Mouse (Mus musculus) hindbrain, embryonic 12.5 days (tissue): ENCODE data around the gene Mrps2. TPM values are rescaled to one million over a fixed set of nuclear protein-coding genes. Genes with fewer than 3 reads are reported as not detected.
"Not testable (repeated sequence)": the region's sequence is repeated elsewhere in the genome, so short reads cannot be mapped to it uniquely, and the experiment has no call there.

Experiments
- ATAC-seq: fragments of 200-750 bp; cut with Nextera tagmentation; 2 replicates; pipeline ENCODE4 v1.8.0; 2017; ENCODE audit warnings: moderate TSS enrichment; ENCODE audit not compliant: low FRiP score
- H3K27ac ChIP-seq: fragments of 300-500 bp; sonication (generic); 2 replicates; pipeline ENCODE4 v1.5.1; 2016; ENCODE audit warnings: mild to moderate bottlenecking
- H3K27me3 ChIP-seq: fragments of 300-500 bp; sonication (generic); 2 replicates; pipeline ENCODE4 v1.6.1; 2016; ENCODE audit warnings: mild to moderate bottlenecking
- H3K36me3 ChIP-seq: fragments of 300-500 bp; sonication (generic); 2 replicates; pipeline ENCODE4 v1.6.1; 2016; ENCODE audit warnings: mild to moderate bottlenecking
- H3K4me1 ChIP-seq: fragments of 300-500 bp; sonication (generic); 2 replicates; pipeline ENCODE4 v1.6.1; 2016
- H3K4me2 ChIP-seq: fragments of 300-500 bp; sonication (generic); replicated peaks from 2 replicates; pipeline ENCODE4 v1.6.1; 2016; ENCODE audit warnings: mild to moderate bottlenecking
- H3K4me3 ChIP-seq: fragments of 300-500 bp; sonication (generic); 2 replicates; pipeline ENCODE4 v1.5.1; 2016; ENCODE audit warnings: mild to moderate bottlenecking
- H3K9ac ChIP-seq: fragments of 300-500 bp; sonication (generic); 2 replicates; pipeline ENCODE4 v1.6.1; 2016; ENCODE audit warnings: mild to moderate bottlenecking, moderate library complexity
- H3K9me3 ChIP-seq: fragments of 300-500 bp; sonication (generic); replicated peaks from 2 replicates; pipeline ENCODE4 v1.6.1; 2016; ENCODE audit warnings: mild to moderate bottlenecking
- WGBS: fragments of 180-500 bp; shearing (Covaris S2); methylation state at CpG from one replicate; pipeline ENCODE4 v1.1.7; 2016; 5-methylcytosine and 5-hydroxymethylcytosine counted together
- polyA plus RNA-seq: library from polyadenylated mRNA; unstranded; fragments of >200 nt; fragmentation: Nextera tagmentation; extraction: Ambion mirVana; gene quantifications from 2 replicates; pipeline ENCODE4 v1.2.1, GENCODE M21; 2016

Mrps2 gene
- polyA plus RNA-seq, 1 experiment from 2014 or later, result 54.3 TPM

DNA sequence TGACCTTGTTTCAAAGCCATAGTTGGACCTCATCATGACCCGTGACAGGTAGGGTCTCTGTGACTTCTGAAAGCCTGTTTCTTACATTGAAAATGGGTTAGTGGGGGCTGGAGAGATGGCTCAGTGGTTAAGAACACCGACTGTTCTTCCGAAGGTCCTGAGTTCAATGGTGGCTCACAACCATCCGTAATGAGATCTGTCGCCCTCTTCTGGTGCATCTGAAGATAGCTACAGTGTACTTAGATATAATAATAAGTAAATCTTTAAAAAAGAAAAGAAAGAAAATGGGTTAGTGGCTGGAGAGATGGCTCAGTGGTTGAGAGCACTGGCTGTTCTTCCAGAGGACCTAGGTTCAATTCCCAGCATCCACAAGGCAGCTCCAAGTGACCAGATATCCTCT lies 43.7 kb downstream of the Mrps2 start:
- H3K4me1 ChIP-seq, result peaks cover 23% of the 10 kb centered on the region
- 49% methylated on average over 5 of the region's 5 CpGs for WGBS
- not testable (repeated sequence) for H3K4me2 ChIP-seq, H3K9me3 ChIP-seq, H3K27ac ChIP-seq, H3K27me3 ChIP-seq, H3K9ac ChIP-seq, ATAC-seq, H3K36me3 ChIP-seq, H3K4me3 ChIP-seq

DNA sequence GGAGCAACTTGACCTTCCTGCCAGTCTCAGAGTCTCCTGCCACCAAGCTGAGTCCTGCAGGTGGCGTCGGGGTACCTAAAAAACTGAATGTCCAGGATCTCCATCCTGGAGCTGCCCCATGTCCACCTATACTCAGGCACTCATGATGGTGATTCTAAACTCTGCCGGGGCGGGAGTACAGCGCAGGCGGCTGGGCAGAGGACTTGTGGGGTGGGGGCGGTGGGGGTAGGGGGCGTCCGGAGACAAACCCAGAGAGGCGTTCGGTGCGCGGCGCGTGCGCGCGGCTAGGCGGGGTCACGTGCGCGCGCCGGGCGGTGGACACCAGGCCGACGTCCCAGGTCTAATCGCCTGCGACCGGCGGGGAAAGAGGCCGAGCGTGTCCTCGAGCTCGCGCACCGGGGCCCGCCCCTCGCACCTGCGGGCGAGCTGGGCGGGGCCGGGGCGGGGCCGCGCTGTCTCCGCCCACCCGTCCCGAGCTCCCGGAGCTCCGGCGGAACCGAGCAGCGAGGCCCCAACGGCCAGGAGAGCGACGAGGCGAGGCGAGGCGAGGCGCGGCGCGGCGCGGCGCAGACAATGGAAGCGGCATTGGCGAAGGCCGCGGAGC lies 45.0 kb downstream of the Mrps2 start, which contains the start of gene Ralgds:
TSS of gene Ralgds (plus strand) at position 328 of the 604 bp plus-strand sequence.
- WGBS, result 0% methylated on average over 57 of the region's 71 CpGs
- Histone ChIP-seq H3K9ac (peak within 1 kb of the TSS; percentile 95), H3K27me3 (no peaks in the 10 kb centered on the region), H3K4me1 (peaks cover 36% of the 10 kb centered on the region), H3K4me2 (peak within 1 kb of the TSS; percentile 79), H3K4me3 (peak within 1 kb of the TSS; percentile 85), H3K9me3 (no peaks in the 10 kb centered on the region), H3K27ac (peak within 1 kb of the TSS; percentile 93), H3K36me3 (peaks cover 5% of the 10 kb centered on the region)
- ATAC-seq, result peak; percentile 62

DNA sequence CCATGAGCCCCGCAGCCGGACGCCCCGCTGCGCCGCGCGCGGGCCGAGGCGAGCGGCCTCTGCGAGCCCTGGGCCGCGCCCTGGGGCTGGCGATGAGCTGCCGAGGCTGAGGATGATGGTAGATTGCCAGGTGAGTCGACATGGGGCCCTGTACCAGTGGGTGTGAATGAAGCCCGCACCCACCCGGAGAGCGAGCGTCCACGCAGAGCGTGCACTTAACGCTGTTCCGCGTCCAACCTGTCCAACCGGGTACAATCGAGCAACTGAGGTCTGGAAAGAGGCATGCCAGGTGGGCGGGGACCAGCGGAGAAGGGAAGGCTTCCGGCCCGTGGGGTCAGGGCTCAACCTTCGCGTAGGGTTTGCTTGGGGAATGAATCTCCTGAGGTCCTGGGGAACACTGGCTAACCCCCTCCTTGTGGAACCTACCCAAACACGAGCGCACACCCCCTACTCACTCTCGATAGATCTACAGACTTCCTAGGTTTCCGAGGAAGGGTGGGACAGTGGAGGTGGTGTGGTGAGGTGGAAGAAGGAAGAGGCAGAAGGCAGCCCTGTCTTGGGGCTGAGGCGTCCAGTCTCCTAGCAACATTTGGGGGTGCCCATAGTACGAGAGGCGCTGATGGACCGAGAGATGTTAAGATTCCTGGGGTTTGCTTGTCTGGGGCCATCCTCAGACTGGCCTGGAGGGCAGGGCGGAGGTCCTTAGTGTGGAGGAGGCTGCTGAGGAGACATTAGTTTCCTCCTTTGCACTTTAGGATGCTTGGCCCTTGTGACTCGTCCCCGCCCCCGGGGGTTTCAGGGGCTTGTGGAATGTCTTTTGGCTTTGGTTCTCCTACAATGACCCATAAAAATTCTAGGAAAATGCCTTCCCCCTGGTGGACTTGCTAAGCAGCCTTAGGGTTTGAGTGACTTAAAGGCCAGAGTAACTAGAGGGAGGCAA lies 45.8 kb downstream of the Mrps2 start:
- Histone ChIP-seq H3K9me3 (no peaks in the 10 kb centered on the region), H3K4me3 (peak overlapping the region; percentile 85), H3K27ac (peak overlapping the region; percentile 93), H3K27me3 (no peaks in the 10 kb centered on the region), H3K36me3 (peaks cover 5% of the 10 kb centered on the region), H3K9ac (peak overlapping the region; percentile 95), H3K4me2 (peak overlapping the region; percentile 79), H3K4me1 (peaks cover 44% of the 10 kb centered on the region)
- peak; percentile 39 for ATAC-seq
- WGBS, result 6% methylated on average over 47 of the region's 47 CpGs

DNA sequence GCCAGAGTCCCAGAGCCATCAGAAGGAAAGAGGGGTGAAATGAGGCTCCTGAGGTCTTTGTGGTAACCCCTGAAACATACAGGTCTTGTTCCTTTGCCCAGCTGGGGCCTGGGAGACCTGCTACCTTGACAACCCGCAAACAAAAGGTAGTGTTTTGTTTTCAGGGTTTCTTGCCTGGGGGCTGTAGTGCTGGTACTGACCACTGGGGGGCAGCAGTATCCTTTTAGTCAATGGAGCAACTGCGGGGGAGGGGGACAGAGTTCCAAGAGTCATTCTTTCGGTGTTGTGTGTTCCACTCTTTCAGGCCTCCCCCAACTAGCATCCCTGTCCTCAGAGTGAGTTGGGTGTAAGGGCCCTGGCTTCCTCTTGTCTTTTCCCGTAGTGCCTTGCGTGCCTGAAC lies 46.6 kb downstream of the Mrps2 start:
- H3K36me3 ChIP-seq, result peaks cover 5% of the 10 kb centered on the region
- H3K9ac ChIP-seq, result peak overlapping the region; percentile 95
- peaks cover 52% of the 10 kb centered on the region for H3K4me1 ChIP-seq
- 17% methylated on average over 5 of the region's 5 CpGs for WGBS
- peak overlapping the region; percentile 79 for H3K4me2 ChIP-seq
- ATAC-seq, result no peak
- H3K9me3 ChIP-seq, result no peaks in the 10 kb centered on the region
- peak overlapping the region; percentile 93; the same call in 1 of the 2 replicates for H3K27ac ChIP-seq
- no peaks in the 10 kb centered on the region for H3K27me3 ChIP-seq
- peak overlapping the region; percentile 85 for H3K4me3 ChIP-seq

DNA sequence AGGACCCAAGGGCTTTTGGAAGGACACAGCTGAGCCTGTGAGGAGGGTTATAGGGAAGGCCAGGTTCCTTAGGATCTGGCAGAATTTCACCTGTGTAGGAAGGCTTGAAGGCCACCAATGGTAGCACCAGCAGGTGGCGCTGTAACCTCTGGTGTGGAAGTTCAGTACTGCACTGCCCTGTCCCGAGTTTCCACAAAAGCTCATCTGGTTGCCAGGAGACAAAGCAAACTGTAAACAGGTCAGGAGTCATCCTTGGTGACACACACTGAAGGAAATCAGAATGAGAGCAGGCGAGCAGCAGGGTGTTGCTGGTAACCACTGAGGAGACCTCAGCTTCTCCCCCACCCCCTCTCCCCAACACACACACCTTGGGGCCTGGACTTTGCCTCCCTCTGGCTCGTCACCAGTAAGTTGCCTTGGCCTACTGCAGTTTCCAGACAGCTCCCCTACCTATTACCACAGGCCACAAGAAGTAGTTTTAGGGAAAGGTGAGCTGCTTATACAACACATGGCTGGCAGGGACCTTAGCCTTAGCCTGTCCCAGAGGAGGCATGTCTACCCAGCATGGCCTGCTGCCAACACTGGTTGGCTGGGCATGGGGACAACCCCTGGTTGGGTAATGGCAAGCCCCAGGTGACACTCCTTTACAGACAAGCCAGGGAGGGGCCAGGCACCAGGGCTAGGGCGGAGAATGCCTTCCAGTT lies 49.5 kb downstream of the Mrps2 start:
- H3K9ac ChIP-seq, result no peak overlapping the region

DNA sequence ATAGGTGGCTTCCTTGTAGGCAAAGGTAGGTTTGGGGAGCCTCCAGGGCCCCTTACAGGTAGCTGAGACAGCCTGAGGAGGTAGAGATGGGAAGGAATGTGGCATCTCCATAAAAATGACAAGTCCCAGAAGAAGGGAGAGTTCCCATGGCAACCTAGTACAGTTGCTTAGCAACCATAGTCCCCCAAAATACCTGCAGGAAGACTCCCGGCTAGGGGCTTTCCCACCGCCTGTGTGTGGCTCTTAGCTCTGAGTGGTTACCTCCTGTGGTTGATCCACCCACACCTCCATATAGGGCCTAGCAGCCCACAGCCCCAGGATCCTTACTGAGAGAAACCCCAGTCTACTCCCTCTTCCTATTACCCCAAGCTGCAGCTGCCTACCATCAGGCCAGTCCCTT lies 50.4 kb downstream of the Mrps2 start:
- H3K27ac ChIP-seq, result peak overlapping the region; percentile 25

More for the DNA sequence above, 49.5 kb downstream of the Mrps2 start:
- Histone ChIP-seq H3K4me2 (no peak overlapping the region), H3K4me3 (no peak overlapping the region), H3K36me3 (peaks cover 5% of the 10 kb centered on the region), H3K27me3 (no peaks in the 10 kb centered on the region), H3K4me1 (peaks cover 70% of the 10 kb centered on the region), H3K9me3 (no peaks in the 10 kb centered on the region), H3K27ac (no peak overlapping the region)
- ATAC-seq, result no peak
- WGBS, result 41% methylated on average over 5 of the region's 5 CpGs

DNA sequence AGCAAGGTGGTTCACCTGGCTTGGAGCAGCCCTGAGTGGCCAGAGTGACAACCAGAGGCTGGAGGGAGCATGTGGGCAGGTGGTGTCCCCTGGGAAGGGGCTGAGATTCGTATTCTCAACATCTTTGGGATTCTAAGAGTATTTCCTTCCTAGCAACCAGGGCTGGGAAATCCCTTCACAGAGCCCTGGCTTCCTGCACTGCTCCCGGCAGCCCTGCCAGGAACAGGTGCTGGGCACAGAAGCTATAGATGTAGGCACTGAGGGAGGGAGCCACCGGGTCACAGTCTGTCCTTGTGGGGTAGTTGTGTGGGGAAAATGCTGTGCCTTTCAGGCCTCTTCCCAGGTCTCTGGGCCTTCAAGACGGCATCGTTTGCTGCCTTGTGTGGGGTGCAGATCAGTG lies 52.7 kb downstream of the Mrps2 start:
- H3K9ac ChIP-seq, result no peak overlapping the region

More for the DNA sequence above, 50.4 kb downstream of the Mrps2 start:
- Histone ChIP-seq H3K9me3 (no peaks in the 10 kb centered on the region), H3K4me2 (peak overlapping the region; percentile 8; the same call in 1 of the 2 replicates), H3K4me1 (peaks cover 72% of the 10 kb centered on the region), H3K36me3 (peaks cover 5% of the 10 kb centered on the region), H3K27me3 (no peaks in the 10 kb centered on the region), H3K4me3 (no peak overlapping the region), H3K9ac (peak overlapping the region; percentile 13; the same call in 1 of the 2 replicates)
- no peak for ATAC-seq
- 22% methylated on average over 2 of the region's 2 CpGs for WGBS

More for the DNA sequence above, 52.7 kb downstream of the Mrps2 start:
- 70% methylated on average over 5 of the region's 5 CpGs for WGBS
- no peaks in the 10 kb centered on the region for H3K27me3 ChIP-seq
- H3K4me3 ChIP-seq, result no peak overlapping the region
- H3K27ac ChIP-seq, result no peak overlapping the region
- peaks cover 80% of the 10 kb centered on the region for H3K4me1 ChIP-seq
- no peak overlapping the region for H3K4me2 ChIP-seq
- no peak for ATAC-seq
- peaks cover 5% of the 10 kb centered on the region for H3K36me3 ChIP-seq
- H3K9me3 ChIP-seq, result no peaks in the 10 kb centered on the region

Other genes starting within 250 kb of the Mrps2 start
- gene Ppp1r26, start 21.3 kb upstream of the Mrps2 start, polyA plus RNA-seq, result 10.0 and 10.6 TPM in 2 replicates
- gene 1700007K13Rik, start 1.7 kb upstream of the Mrps2 start, polyA plus RNA-seq, result 3.7 and 4.0 TPM in 2 replicates
- 0.67 and 0.72 TPM in 2 replicates for gene Gbgt1, start 28.8 kb downstream of the Mrps2 start, polyA plus RNA-seq
- gene Gm10134, start 38.0 kb downstream of the Mrps2 start, polyA plus RNA-seq, result 1.8 and 2.8 TPM in 2 replicates
- gene Ralgds, start 45.1 kb downstream of the Mrps2 start, polyA plus RNA-seq, result 96.7 and 108 TPM in 2 replicates
- gene Cel, start 95.3 kb downstream of the Mrps2 start, polyA plus RNA-seq, result not detected in 2 replicates
- gene Gtf3c5, start 115.7 kb downstream of the Mrps2 start, polyA plus RNA-seq, result 50.0 and 50.5 TPM in 2 replicates
- 1.2 and 1.3 TPM in 2 replicates for gene Gfi1b, start 153.9 kb downstream of the Mrps2 start, polyA plus RNA-seq
- 32.1 and 32.4 TPM in 2 replicates for gene Tsc1, start 173.2 kb downstream of the Mrps2 start, polyA plus RNA-seq
- 2.1 and 3.8 TPM in 2 replicates for gene Spaca9, start 231.7 kb downstream of the Mrps2 start, polyA plus RNA-seq
- gene Ak8, start 232.1 kb downstream of the Mrps2 start, polyA plus RNA-seq, result 1.2 and 1.4 TPM in 2 replicates